Mouse (Mus musculus) testis, adult 2 months (tissue): Measurements from ENCODE around the gene Ankrd23. TPM values are rescaled to one million over a fixed set of nuclear protein-coding genes. Genes with fewer than 3 reads are reported as not detected.

Experiments
- H3K27ac ChIP-seq: fragments of 200-500 bp; 2 replicates; pipeline ENCODE4 v1.5.1; 2012; ENCODE audit warnings: low read depth, low read length; ENCODE audit not compliant: control insufficient read depth, insufficient read depth
- H3K27me3 ChIP-seq: fragments of 200-500 bp; 2 replicates; pipeline ENCODE4 v1.6.1; 2012; ENCODE audit warnings: mild to moderate bottlenecking, low read length, moderate library complexity; ENCODE audit not compliant: control insufficient read depth, insufficient read depth
- H3K36me3 ChIP-seq: fragments of 200-500 bp; 2 replicates; pipeline ENCODE4 v1.6.1; 2012; ENCODE audit warnings: mild to moderate bottlenecking, low read length; ENCODE audit not compliant: control insufficient read depth, insufficient read depth
- H3K4me1 ChIP-seq: fragments of 200-500 bp; 2 replicates; pipeline ENCODE4 v1.6.1; 2012; ENCODE audit warnings: low read length; ENCODE audit not compliant: control insufficient read depth, insufficient read depth
- H3K4me3 ChIP-seq: fragments of 200-500 bp; 2 replicates; pipeline ENCODE4 v1.5.1; 2012; ENCODE audit warnings: low read depth, mild to moderate bottlenecking, low read length, moderate library complexity, mixed read lengths; ENCODE audit not compliant: control insufficient read depth
- CTCF ChIP-seq: fragments of 200-500 bp; IDR thresholded peaks from 2 replicates; pipeline ENCODE4 v1.5.1; 2012; ENCODE audit warnings: low read depth, mild to moderate bottlenecking, inconsistent platforms, low read length, moderate library complexity; ENCODE audit not compliant: control insufficient read depth, insufficient read depth, insufficient replicate concordance
- POLR2A ChIP-seq: fragments of 200-500 bp; IDR thresholded peaks from 2 replicates; pipeline ENCODE4 v1.6.1; 2012; ENCODE audit warnings: low read depth, mild to moderate bottlenecking, inconsistent platforms, low read length, moderate library complexity; ENCODE audit not compliant: control insufficient read depth
- polyA plus RNA-seq: library from polyadenylated mRNA; depleted of rRNA; stranded (reverse); fragments of >200 nt; gene quantifications from 2 replicates; pipeline ENCODE4 v1.2.3, GENCODE M21; 2012; rRNA removed

Ankrd23 gene
- polyA plus RNA-seq, 1 experiment: 11.0 TPM

DNA sequence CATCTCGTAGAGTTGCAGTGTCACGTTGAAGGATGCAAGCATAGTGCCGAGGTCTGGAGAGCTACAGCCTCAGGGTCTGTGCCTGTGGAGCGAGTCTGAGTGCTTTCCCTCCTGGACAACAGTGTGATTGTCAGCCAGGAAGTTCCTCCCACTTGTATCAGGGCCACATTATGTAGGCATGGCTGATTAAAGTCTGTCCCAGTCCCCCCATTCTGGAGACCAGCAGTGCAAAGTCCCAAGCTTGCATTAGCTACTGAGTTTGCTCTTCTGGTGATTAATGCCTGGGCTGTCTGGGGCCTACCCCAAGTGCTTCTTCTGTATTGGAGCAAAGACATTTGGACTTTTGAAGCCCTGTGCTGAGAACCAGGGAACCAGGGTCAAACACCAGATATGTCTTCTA is 52.9 kb downstream of the Ankrd23 start:
- no peak overlapping the region for H3K4me3 ChIP-seq
- H3K4me1 ChIP-seq: no peaks in the 10 kb centered on the region
- H3K27ac ChIP-seq: no peak overlapping the region
- H3K27me3 ChIP-seq: no peaks in the 10 kb centered on the region
- TF ChIP-seq POLR2A (no peak), CTCF (no peak)
- no peaks in the 10 kb centered on the region for H3K36me3 ChIP-seq

Other genes with a start within 250 kb of the Ankrd23 start
- 2.1 and 2.4 TPM in 2 replicates for gene Arid5a, start 229.2 kb downstream of the Ankrd23 start, polyA plus RNA-seq
- gene Kansl3, start 167.7 kb downstream of the Ankrd23 start, polyA plus RNA-seq: 118 and 141 TPM in 2 replicates
- gene Fer1l5, start 164.6 kb downstream of the Ankrd23 start, polyA plus RNA-seq: 80.7 and 80.9 TPM in 2 replicates
- 18.7 and 22.1 TPM in 2 replicates for gene Lman2l, start 91.6 kb downstream of the Ankrd23 start, polyA plus RNA-seq
- gene Cnnm4, start 65.3 kb downstream of the Ankrd23 start, polyA plus RNA-seq: 14.1 and 14.6 TPM in 2 replicates
- gene Cnnm3, start 25.0 kb downstream of the Ankrd23 start, polyA plus RNA-seq: 5.6 and 5.9 TPM in 2 replicates
- gene Gm42417, start 2.5 kb upstream of the Ankrd23 start, polyA plus RNA-seq: 0.05 and 0.08 TPM in 2 replicates
- gene Ankrd39, start 10.6 kb upstream of the Ankrd23 start, polyA plus RNA-seq: 13.7 and 17.0 TPM in 2 replicates
- gene Sema4c, start 21.5 kb upstream of the Ankrd23 start, polyA plus RNA-seq: 14.6 and 15.8 TPM in 2 replicates
- gene Fam178b, start 146.3 kb upstream of the Ankrd23 start, polyA plus RNA-seq: 409 and 410 TPM in 2 replicates
- gene Cox5b, start 154.6 kb upstream of the Ankrd23 start, polyA plus RNA-seq: 313 and 378 TPM in 2 replicates
- 36.9 and 53.7 TPM in 2 replicates for gene 4933424G06Rik, start 173.3 kb upstream of the Ankrd23 start, polyA plus RNA-seq
- 42.7 and 44.5 TPM in 2 replicates for gene Actr1b, start 177.5 kb upstream of the Ankrd23 start, polyA plus RNA-seq
- 2.6 and 3.5 TPM in 2 replicates for gene Zap70, start 224.9 kb upstream of the Ankrd23 start, polyA plus RNA-seq